ENCODE assay signal across 9 mouse cellular contexts in genomic region chr1:84709406-84709805, GRCm38 (mm10). TPM values are rescaled to one million over a fixed set of nuclear protein-coding genes. Genes with fewer than 3 reads are reported as not detected.
DNase-seq lines count a peak whose midpoint lies in the region; ATAC-seq and TF ChIP-seq lines count a peak whose summit lies in the region.
"Had no signal": no experiment of that assay in that cellular context is flagged by ENCODE, and none has a peak within 500 bp of the region (broad histone marks: within the 10 kb centered on the region; RNA-seq: fewer than 3 reads in every experiment).

No protein-coding gene starts in this region.

- H3K27ac ChIP-seq in stomach, embryonic 14.5 days (ENCODE audit: low read length) = no peak overlapping the region
- H3K27ac ChIP-seq in stomach, postnatal 0 days (replicated peaks) = no peak overlapping the region
- no peak overlapping the region for H3K27ac ChIP-seq in embryonic facial prominence, embryonic 10.5 days (replicated peaks)
- H3K27ac ChIP-seq in hindbrain, postnatal 0 days = peak overlapping the region; percentile 74; the same call in 1 of the 2 replicates
- H3K27ac ChIP-seq in stomach, embryonic 16.5 days (ENCODE audit: low read length) = no peak overlapping the region

- no peaks in the 10 kb centered on the region for H3K9me3 ChIP-seq in stomach, embryonic 14.5 days (ENCODE audit: control insufficient read depth, low read depth, low read length)
- no peaks in the 10 kb centered on the region for H3K9me3 ChIP-seq in stomach, postnatal 0 days (ENCODE audit: control insufficient read depth, low read length)
- H3K9me3 ChIP-seq in embryonic facial prominence, embryonic 10.5 days = no peaks in the 10 kb centered on the region
- no peaks in the 10 kb centered on the region for H3K9me3 ChIP-seq in hindbrain, postnatal 0 days (ENCODE audit: low read length)
- no peaks in the 10 kb centered on the region for H3K9me3 ChIP-seq in stomach, embryonic 16.5 days (replicated peaks; ENCODE audit: control insufficient read depth, low read length)

- no peak for DNase-seq in stomach, postnatal 0 days (ENCODE audit: low spot score)
- DNase-seq in embryonic facial prominence, embryonic 10.5 days (ENCODE audit: low spot score) = peak; percentile 15
- peak; percentile 57 for DNase-seq in hindbrain, postnatal 0 days (ENCODE audit: low spot score)
- no peak for DNase-seq in left cerebral cortex, adult 11 months (ENCODE audit: low spot score)
- DNase-seq in frontal cortex, postnatal 10 days (ENCODE audit: low spot score in 2 of 2) = no peak
- DNase-seq: kidney, postnatal 4 days had no signal

- H3K4me1 ChIP-seq in stomach, embryonic 14.5 days (ENCODE audit: control insufficient read depth, insufficient read depth, low read length) = no peaks in the 10 kb centered on the region
- H3K4me1 ChIP-seq in stomach, postnatal 0 days (replicated peaks; ENCODE audit: control insufficient read depth, insufficient read depth) = no peaks in the 10 kb centered on the region
- peaks cover 7% of the 10 kb centered on the region; the same call in 1 of the 2 replicates for H3K4me1 ChIP-seq in embryonic facial prominence, embryonic 10.5 days
- no peaks in the 10 kb centered on the region for H3K4me1 ChIP-seq in hindbrain, postnatal 0 days (ENCODE audit: insufficient read depth, low read length)
- H3K4me1 ChIP-seq in stomach, embryonic 16.5 days (ENCODE audit: control insufficient read depth, insufficient read depth, low read length) = no peaks in the 10 kb centered on the region

- no peak for ATAC-seq in stomach, embryonic 14.5 days (ENCODE audit: insufficient number of reproducible peaks, insufficient read depth, low FRiP score, low read depth)
- no peak for ATAC-seq in stomach, postnatal 0 days (ENCODE audit: low FRiP score, low TSS enrichment)
- ATAC-seq in hindbrain, postnatal 0 days = peak; percentile 71
- no peak for ATAC-seq in stomach, embryonic 16.5 days (ENCODE audit: insufficient read depth, low FRiP score)
- ATAC-seq in erythroblast, adult 5-6 weeks (replicated peaks; ENCODE audit: low FRiP score, poor library complexity, severe bottlenecking) = no peak

- no peak overlapping the region for H3K9ac ChIP-seq in stomach, embryonic 14.5 days (replicated peaks; ENCODE audit: low read depth, low read length)
- no peak overlapping the region for H3K9ac ChIP-seq in stomach, postnatal 0 days (ENCODE audit: low read length)
- peak overlapping the region; percentile 48; the same call in 1 of the 2 replicates for H3K9ac ChIP-seq in hindbrain, postnatal 0 days (replicated peaks; ENCODE audit: low read length)
- H3K9ac ChIP-seq in stomach, embryonic 16.5 days (ENCODE audit: low read length) = no peak overlapping the region

- TF ChIP-seq EP300 in stomach, postnatal 0 days (optimal IDR thresholded peaks at IDR 0.05) = no peak

- peak overlapping the region; percentile 19; the same call in 1 of the 2 replicates for H3K4me2 ChIP-seq in stomach, embryonic 14.5 days (replicated peaks; ENCODE audit: low read depth, low read length)
- H3K4me2 ChIP-seq in stomach, postnatal 0 days (replicated peaks; ENCODE audit: low read depth) = no peak overlapping the region
- peak overlapping the region; percentile 56 for H3K4me2 ChIP-seq in hindbrain, postnatal 0 days (ENCODE audit: low read depth, low read length)
- H3K4me2 ChIP-seq in stomach, embryonic 16.5 days (ENCODE audit: low read depth, low read length) = 0 out of 2 replicates have a peak overlapping the region, but pooled peaks have one; percentile 27

- 25% methylated on average over 5 of the region's 5 CpGs for WGBS in stomach, embryonic 14.5 days
- 43% methylated on average over 5 of the region's 5 CpGs for WGBS in stomach, postnatal 0 days
- 16% methylated on average over 5 of the region's 5 CpGs for WGBS in embryonic facial prominence, embryonic 10.5 days
- WGBS in hindbrain, postnatal 0 days = 37% methylated on average over 5 of the region's 5 CpGs
- WGBS in stomach, embryonic 16.5 days = 28% methylated on average over 5 of the region's 5 CpGs

- H3K4me3 ChIP-seq in stomach, embryonic 14.5 days (ENCODE audit: low read depth, low read length) = no peak overlapping the region
- no peak overlapping the region for H3K4me3 ChIP-seq in stomach, postnatal 0 days (ENCODE audit: low read depth, low read length)
- H3K4me3 ChIP-seq in embryonic facial prominence, embryonic 10.5 days = peak overlapping the region; percentile 49
- peak overlapping the region; percentile 30; the same call in 1 of the 2 replicates for H3K4me3 ChIP-seq in hindbrain, postnatal 0 days (ENCODE audit: low read length)
- no peak overlapping the region for H3K4me3 ChIP-seq in stomach, embryonic 16.5 days (replicated peaks; ENCODE audit: low read length)

- TF ChIP-seq CTCF in stomach, postnatal 0 days (IDR thresholded peaks at IDR 0.05; ENCODE audit: low read depth) = no peak
- no peak for TF ChIP-seq CTCF in hindbrain, postnatal 0 days (IDR thresholded peaks at IDR 0.05; ENCODE audit: low read depth)

- no peaks in the 10 kb centered on the region for H3K27me3 ChIP-seq in stomach, embryonic 14.5 days (ENCODE audit: control insufficient read depth, insufficient read depth, low read length)
- H3K27me3 ChIP-seq in stomach, postnatal 0 days (ENCODE audit: control insufficient read depth, insufficient read depth, low read length) = no peaks in the 10 kb centered on the region
- H3K27me3 ChIP-seq in embryonic facial prominence, embryonic 10.5 days (replicated peaks; ENCODE audit: low read depth, poor library complexity, severe bottlenecking) = peaks cover 12% of the 10 kb centered on the region; the same call in 1 of the 2 replicates
- no peaks in the 10 kb centered on the region for H3K27me3 ChIP-seq in hindbrain, postnatal 0 days (ENCODE audit: insufficient read depth, low read length)
- H3K27me3 ChIP-seq in stomach, embryonic 16.5 days (ENCODE audit: control insufficient read depth, insufficient read depth, low read length) = no peaks in the 10 kb centered on the region

- no peaks in the 10 kb centered on the region for H3K36me3 ChIP-seq in stomach, embryonic 14.5 days (ENCODE audit: control insufficient read depth, insufficient read depth, low read length)
- H3K36me3 ChIP-seq in stomach, postnatal 0 days (ENCODE audit: control insufficient read depth, insufficient read depth, low read length) = no peaks in the 10 kb centered on the region
- no peaks in the 10 kb centered on the region for H3K36me3 ChIP-seq in embryonic facial prominence, embryonic 10.5 days (replicated peaks)
- no peaks in the 10 kb centered on the region for H3K36me3 ChIP-seq in hindbrain, postnatal 0 days (ENCODE audit: insufficient read depth, low read length)
- H3K36me3 ChIP-seq in stomach, embryonic 16.5 days (ENCODE audit: control insufficient read depth, insufficient read depth, low read length) = no peaks in the 10 kb centered on the region

RNA-seq across cellular contexts. Expression of gene Dner, which starts 13.4 kb away (rescaled TPM):
- polyA plus RNA-seq in stomach, embryonic 14.5 days (2014; fragmentation: Nextera tagmentation; extraction: Ambion mirVana) = 3.3 and 3.6 TPM in 2 replicates
- 2.7 and 2.9 TPM in 2 replicates for polyA plus RNA-seq in stomach, postnatal 0 days (2015; fragmentation: Nextera tagmentation; extraction: Ambion mirVana)
- 3.4 and 3.6 TPM in 2 replicates for polyA plus RNA-seq in embryonic facial prominence, embryonic 10.5 days (2016; fragmentation: Nextera tagmentation; extraction: Ambion mirVana)
- 330 and 331 TPM in 2 replicates for total RNA-seq in hindbrain, postnatal 0 days (2014; rRNA removed)
- polyA plus RNA-seq in hindbrain, postnatal 0 days (2015; fragmentation: Nextera tagmentation; extraction: Ambion mirVana) = 318 and 322 TPM in 2 replicates
- polyA plus RNA-seq in stomach, embryonic 16.5 days (2015; fragmentation: Nextera tagmentation; extraction: Ambion mirVana) = 3.2 and 3.7 TPM in 2 replicates
- total RNA-seq in erythroblast, adult 5-6 weeks (2015; ENCODE audit: low replicate concordance) = not detected in 2 replicates
- total RNA-seq in erythroblast, adult 5-6 weeks (2017; ENCODE audit: low replicate concordance) = not detected in 2 replicates

Comparison
In these comparisons a context has a peak if more than half of its experiments do, and no peak if none do; other contexts are left out.
1. H3K4me3 ChIP-seq: peak in embryonic facial prominence, embryonic 10.5 days (single experiment) and hindbrain, postnatal 0 days (single experiment); none in stomach, embryonic 14.5 days (single experiment), stomach, postnatal 0 days (single experiment) and stomach, embryonic 16.5 days (single experiment).
2. DNase-seq: peak in embryonic facial prominence, embryonic 10.5 days (single experiment) and hindbrain, postnatal 0 days (single experiment); none in stomach, postnatal 0 days (single experiment), left cerebral cortex, adult 11 months (single experiment) and frontal cortex, postnatal 10 days (0 of 2).
3. RNA of gene Dner, which starts 13.4 kb away (polyA plus RNA-seq): 318 to 322 TPM in hindbrain, postnatal 0 days; 3.4 to 3.6 TPM in embryonic facial prominence, embryonic 10.5 days, 3.3 to 3.6 TPM in stomach, embryonic 14.5 days, 3.2 to 3.7 TPM in stomach, embryonic 16.5 days and 2.7 to 2.9 TPM in stomach, postnatal 0 days; every median in the first group is over 10 times any median in the second.